Mouse (Mus musculus) pancreas, adult 10 weeks (tissue): ENCODE data around the gene Ifna9. TPM values are rescaled to one million over a fixed set of nuclear protein-coding genes. Genes with fewer than 3 reads are reported as not detected.

ENCODE experiments used
- polyA plus RNA-seq: library from polyadenylated mRNA; stranded (reverse); fragments of 350-450 nt; fragmentation: Illumina TruSeq; extraction: RNeasy Lipid Tissue Mini Kit (QIAGEN cat#74804); gene quantifications from one replicate; pipeline ENCODE4 v1.2.3, GENCODE M21; 2015; ENCODE audit warnings: low read depth, low replicate concordance; ENCODE audit not compliant: insufficient read depth

Gene Ifna9
- not detected for polyA plus RNA-seq

DNA sequence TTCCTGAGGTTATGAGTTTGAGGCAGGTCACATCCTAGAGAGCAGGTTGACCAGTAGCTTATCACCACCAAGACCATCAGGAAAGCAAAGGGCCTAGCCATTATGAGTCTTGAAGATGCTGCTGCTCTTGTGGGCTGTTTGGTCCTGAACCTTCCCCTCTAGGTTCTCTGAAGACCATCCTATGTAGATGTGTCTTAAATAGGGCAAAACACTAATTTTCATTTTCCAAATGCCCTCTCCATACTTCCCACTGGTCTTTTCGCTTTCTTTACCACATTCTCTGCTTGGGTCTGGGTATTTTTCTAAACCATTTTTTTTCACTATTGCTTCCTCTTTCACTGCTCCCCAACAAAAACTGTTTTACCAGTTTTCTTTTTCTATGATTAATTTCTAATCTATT is at the start of gene Ifna9:
Gene Ifna9 (minus strand): TSS at position 101 of the 400 bp plus-strand sequence.

DNA sequence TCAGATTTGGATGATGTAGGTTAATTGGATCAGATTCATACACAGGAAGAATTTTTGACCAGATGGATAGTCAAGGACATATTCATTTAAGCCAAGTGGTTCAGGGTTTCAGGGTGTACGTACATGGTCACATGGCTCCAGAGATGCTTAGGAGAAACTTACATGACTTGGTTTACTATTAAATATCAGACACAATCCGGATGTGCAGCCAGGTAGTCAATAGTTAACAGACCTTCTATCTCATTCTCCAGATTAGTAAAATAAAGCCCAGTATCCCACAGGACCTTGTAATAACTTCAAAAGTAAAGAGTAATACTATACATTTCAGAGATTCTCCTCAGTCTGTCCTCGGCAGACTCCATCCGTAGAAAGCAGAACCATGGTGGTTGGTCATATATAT is 42.1 kb upstream of the Ifna9 start, which contains the start of gene C87499:
Gene C87499 (minus strand): TSS at position 101 of the 400 bp plus-strand sequence.

DNA sequence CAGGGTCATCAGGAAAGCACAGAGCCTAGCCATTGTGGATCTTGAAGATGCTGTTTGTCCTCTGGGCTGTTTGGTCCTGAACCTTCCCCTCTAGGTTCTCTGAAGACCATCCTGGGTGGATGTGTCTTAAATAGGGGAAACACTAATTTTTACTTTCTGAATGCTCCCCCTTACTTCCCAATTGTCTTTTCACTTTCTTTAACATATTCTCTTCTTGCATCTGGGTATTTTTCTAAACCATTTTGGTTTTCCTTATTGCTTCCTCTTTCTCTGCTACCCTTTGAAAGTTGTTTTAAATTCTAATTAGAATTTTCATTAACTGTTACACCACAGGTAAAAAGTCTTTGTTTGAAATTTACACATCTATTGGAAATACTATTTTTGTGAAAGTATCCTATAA is 11.1 kb upstream of the Ifna9 start, which contains the start of gene Ifna12:
Gene Ifna12 (minus strand): TSS at position 101 of the 400 bp plus-strand sequence.

DNA sequence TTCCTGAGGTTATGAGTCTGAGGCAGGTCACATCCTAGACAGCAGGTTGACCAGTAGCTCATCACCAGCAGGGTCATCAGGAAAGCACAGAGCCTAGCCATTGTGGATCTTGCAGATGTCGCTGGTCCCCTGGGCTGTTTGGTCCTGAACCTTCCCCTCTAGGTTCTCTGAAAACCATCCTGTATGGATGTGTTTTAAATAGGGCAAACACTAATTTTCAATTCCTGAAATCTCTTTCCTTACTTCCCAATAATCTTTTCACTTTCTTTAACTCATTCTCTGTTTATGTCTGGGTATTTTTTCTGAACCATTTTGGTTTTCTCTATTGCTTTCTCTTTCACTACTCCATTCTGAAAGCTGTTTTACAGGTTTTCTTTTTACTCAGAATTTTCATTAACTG is 20.5 kb downstream of the Ifna9 start, which contains the start of gene Ifna14:
Gene Ifna14 (minus strand): TSS at position 101 of the 400 bp plus-strand sequence.

DNA sequence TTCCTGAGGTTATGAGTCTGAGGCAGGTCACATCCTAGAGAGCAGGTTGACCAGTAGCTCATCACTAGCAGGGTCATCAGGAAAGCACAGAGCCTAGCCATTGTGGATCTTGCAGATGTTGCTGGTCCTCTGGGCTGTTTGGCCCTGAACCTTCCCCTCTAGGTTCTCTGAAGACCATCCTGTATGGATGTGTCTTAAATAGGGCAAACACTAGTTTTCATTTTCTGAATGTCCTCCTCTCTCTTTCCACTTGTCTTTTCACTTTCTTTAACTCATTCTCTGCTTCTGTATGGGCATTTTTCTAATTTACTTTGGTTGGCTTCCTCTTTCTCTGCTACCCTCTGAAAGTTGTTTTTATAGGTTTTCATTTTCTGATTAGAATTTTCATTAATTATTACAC is 34.0 kb downstream of the Ifna9 start, which contains the start of gene Ifna15:
Gene Ifna15 (minus strand): TSS at position 101 of the 400 bp plus-strand sequence.

Other genes starting within 250 kb of the Ifna9 start
- 4.0 TPM for gene Hacd4, start 153.5 kb downstream of the Ifna9 start, polyA plus RNA-seq
- not detected for gene Ifnb1, start 69.6 kb downstream of the Ifna9 start, polyA plus RNA-seq
- not detected for gene Ifna15, start 34.1 kb downstream of the Ifna9 start, polyA plus RNA-seq
- gene Ifna14, start 20.6 kb downstream of the Ifna9 start, polyA plus RNA-seq = not detected
- not detected for gene Ifna12, start 11.0 kb upstream of the Ifna9 start, polyA plus RNA-seq
- gene C87499, start 42.0 kb upstream of the Ifna9 start, polyA plus RNA-seq = not detected
- not detected for gene Ifna13, start 52.1 kb upstream of the Ifna9 start, polyA plus RNA-seq
- gene Ifna16, start 84.5 kb upstream of the Ifna9 start, polyA plus RNA-seq = not detected
- not detected for gene Ifna2, start 91.5 kb upstream of the Ifna9 start, polyA plus RNA-seq
- gene Ifnab, start 99.0 kb upstream of the Ifna9 start, polyA plus RNA-seq = not detected
- not detected for gene Gm26566, start 129.4 kb upstream of the Ifna9 start, polyA plus RNA-seq
- 7.4 TPM for gene Klhl9, start 130.1 kb upstream of the Ifna9 start, polyA plus RNA-seq
- not detected for gene Gm13271, start 162.5 kb upstream of the Ifna9 start, polyA plus RNA-seq
- not detected for gene Gm13283, start 167.7 kb upstream of the Ifna9 start, polyA plus RNA-seq
- not detected for gene Gm13290, start 181.4 kb upstream of the Ifna9 start, polyA plus RNA-seq
- not detected for gene Gm13289, start 184.5 kb upstream of the Ifna9 start, polyA plus RNA-seq
- gene Gm13272, start 187.5 kb upstream of the Ifna9 start, polyA plus RNA-seq = not detected
- gene Ifnz, start 189.7 kb upstream of the Ifna9 start, polyA plus RNA-seq = not detected
- gene Gm13276, start 193.3 kb upstream of the Ifna9 start, polyA plus RNA-seq = not detected
- gene Gm13277, start 196.2 kb upstream of the Ifna9 start, polyA plus RNA-seq = not detected
- not detected for gene Gm13278, start 199.2 kb upstream of the Ifna9 start, polyA plus RNA-seq
- gene Gm13275, start 202.1 kb upstream of the Ifna9 start, polyA plus RNA-seq = not detected
- not detected for gene Gm13279, start 205.0 kb upstream of the Ifna9 start, polyA plus RNA-seq
- gene Gm13285, start 207.3 kb upstream of the Ifna9 start, polyA plus RNA-seq = not detected
- gene Gm13287, start 210.9 kb upstream of the Ifna9 start, polyA plus RNA-seq = not detected
- not detected for gene Gm13288, start 213.1 kb upstream of the Ifna9 start, polyA plus RNA-seq
- gene Ifna7, start 223.8 kb upstream of the Ifna9 start, polyA plus RNA-seq = not detected
- not detected for gene Ifna11, start 227.6 kb upstream of the Ifna9 start, polyA plus RNA-seq
- not detected for gene Ifna6, start 235.0 kb upstream of the Ifna9 start, polyA plus RNA-seq
- gene Ifna5, start 243.1 kb upstream of the Ifna9 start, polyA plus RNA-seq = not detected
- gene Ifna4, start 249.5 kb upstream of the Ifna9 start, polyA plus RNA-seq = not detected